Mouse (Mus musculus): ENCODE results near the gene Pgghg. TPM values are rescaled to one million over a fixed set of nuclear protein-coding genes. Genes with fewer than 3 reads are reported as not detected.
"Not testable (repeated sequence)": the region's sequence is repeated elsewhere in the genome, so short reads cannot be mapped to it uniquely, and the experiment has no call there.

The Pgghg gene
- total RNA-seq, 2 experiments from 2014 or later: 7.8 to 8.7 TPM

DNA sequence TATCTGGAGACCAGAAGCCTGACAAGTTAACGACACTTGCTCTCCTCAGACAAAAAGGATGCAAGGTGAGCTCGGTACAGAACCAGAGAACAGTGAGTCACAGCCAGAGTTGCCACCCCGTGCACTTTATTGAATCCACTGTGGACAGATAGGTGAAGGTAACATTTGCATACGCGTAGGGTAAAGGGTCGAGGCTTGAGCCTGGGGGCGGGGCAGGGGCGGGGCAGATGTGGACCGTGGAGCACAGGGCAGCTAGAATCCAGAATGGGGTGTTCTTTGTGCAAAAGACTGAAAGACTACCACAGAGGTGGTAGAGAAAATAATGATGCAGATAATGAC lies 13.5 kb downstream of the Pgghg start:
- ATAC-seq (ENCODE audit: poor library complexity, severe bottlenecking): 0 out of 2 replicates have a peak, but pooled peaks have one; percentile 9

DNA sequence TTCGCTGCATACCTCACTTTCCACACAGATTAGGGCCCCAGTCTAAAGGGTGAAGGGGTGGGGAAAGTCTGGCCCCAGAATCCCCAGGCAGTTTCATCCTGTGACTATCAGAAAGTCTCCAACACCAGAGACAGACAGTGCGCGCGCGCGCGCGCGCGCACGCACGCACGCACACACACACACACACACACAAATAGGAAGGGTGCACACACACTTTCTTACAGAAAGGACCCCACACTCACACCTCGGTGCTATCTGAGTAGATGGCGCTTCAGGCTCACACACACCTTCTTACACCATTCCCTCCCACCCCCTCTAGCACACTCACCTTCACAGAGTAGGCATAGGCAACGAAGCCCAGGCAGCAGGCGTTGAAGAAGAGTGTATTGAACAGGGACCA lies 14.2 kb downstream of the Pgghg start:
- 0 out of 2 replicates have a peak, but pooled peaks have one; percentile 7 for ATAC-seq (ENCODE audit: poor library complexity, severe bottlenecking)

GRCm38 (mm10) chr7:140955758-140956555 lies 14.8 kb downstream of the Pgghg start, which contains the start of the genes Gm45717 and Ifitm2:
Gene Gm45717, minus strand, starts transcription at chr7:140955937.
Gene Ifitm2, minus strand, starts transcription at chr7:140955987.
- ATAC-seq (ENCODE audit: poor library complexity, severe bottlenecking): peak; percentile 50

GRCm38 (mm10) chr7:140956556-140956869 lies 15.3 kb downstream of the Pgghg start:
- no peak for ATAC-seq (ENCODE audit: poor library complexity, severe bottlenecking)

- ATAC-seq (ENCODE audit: poor library complexity, severe bottlenecking): peak; percentile 50
Observed at GRCm38 (mm10) chr7:140959181-140959901, 18.1 kb downstream of the Pgghg start.

GRCm38 (mm10) chr7:140960026-140960425 lies 18.8 kb downstream of the Pgghg start:
- no peak for ATAC-seq (ENCODE audit: poor library complexity, severe bottlenecking)

DNA sequence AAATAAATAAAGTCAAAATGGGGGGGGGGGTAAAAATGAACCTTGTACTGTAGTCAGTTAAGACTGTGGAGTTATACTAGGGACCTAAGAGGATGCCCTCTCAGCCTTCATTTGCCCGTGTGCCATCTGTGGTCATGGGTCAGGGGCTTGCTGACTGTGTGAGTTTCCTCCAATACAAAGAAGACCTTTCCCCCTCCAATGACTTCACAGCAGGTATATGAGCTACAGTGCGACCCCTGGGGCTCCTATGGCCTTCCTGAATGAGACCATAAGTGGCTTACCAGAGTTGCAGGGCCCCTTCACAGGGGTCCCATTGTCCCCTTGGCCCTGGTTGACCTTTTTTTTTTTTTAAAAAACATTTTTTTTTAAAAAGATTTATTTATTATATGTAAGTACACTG lies 20.2 kb downstream of the Pgghg start:
- ATAC-seq (ENCODE audit: poor library complexity, severe bottlenecking): no peak

DNA sequence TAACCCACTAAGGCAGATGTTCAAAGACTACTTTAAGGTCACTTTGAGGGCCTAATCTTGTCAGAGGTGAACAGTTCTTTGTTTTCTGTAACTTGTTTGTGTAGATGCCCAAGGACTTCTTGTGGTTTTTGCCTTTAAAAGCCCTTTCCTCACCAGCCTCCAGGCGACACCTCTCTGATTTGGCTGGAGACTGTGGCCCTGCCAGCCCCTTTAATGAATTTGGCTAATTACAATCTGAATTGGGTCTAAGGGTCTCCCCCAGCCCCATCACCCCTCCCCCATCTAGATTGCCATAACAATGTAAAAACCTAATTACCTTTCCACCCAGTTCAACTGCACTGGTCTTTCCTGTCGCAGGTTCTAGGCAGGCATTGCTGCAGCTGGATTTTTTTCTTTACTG lies 21.5 kb downstream of the Pgghg start:
- no peak for ATAC-seq (ENCODE audit: poor library complexity, severe bottlenecking)

- no peak for ATAC-seq (ENCODE audit: poor library complexity, severe bottlenecking)
Observed at GRCm38 (mm10) chr7:140966921-140967320, 25.7 kb downstream of the Pgghg start, which contains the start of gene Ifitm1. Gene Ifitm1, plus strand, starts transcription at chr7:140967221.

DNA sequence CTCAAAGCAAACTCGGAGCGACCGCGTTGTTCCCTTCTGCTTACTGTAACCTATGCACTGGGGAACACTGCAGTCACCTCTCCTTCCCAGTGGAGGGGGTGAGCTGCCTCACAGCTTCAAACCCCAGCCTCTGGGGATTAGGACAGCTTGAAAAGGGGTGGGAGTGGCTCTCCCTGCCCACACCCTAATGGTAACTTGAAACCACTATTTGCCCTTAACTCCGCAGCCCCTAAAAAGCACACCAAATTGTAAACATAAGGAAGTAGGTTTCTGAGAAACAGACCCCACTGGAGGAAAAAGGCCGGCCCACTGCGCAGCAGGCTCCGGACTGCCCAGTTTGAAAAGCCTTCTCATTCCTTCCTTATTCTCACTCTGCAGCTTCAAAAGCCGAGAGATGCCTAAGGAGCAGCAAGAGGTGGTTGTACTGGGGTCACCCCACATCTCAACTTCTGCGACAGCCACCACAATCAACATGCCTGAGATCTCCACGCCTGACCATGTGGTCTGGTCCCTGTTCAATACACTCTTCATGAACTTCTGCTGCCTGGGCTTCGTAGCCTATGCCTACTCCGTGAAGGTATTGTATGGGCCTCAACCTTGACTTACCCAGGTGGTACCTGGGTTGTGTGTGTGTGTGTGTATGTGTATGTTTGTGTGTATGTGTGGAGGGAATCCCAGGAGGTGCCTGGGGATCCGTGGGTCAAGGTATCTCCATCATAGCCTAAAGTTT lies 26.8 kb downstream of the Pgghg start:
- ATAC-seq (ENCODE audit: poor library complexity, severe bottlenecking): peak; percentile 70

DNA sequence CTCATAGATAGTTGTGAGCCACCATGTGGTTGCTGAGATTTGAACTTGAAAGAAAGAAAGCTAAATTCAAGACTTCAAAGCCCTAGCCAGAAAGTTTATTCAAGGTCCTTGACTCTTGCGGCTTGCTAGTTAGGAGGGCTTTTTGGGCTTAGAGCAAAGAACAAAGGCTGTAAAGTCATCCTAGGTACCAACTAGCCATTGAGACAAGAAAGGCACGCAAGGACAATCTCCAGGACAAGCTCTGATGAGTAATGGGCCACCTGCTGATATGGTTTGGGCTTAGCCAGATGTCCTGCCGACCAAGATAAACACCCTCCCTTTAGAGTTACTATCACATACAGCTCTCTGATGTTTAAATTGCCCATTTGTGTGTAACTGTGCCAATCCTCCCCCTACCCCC lies 27.5 kb downstream of the Pgghg start:
- ATAC-seq (ENCODE audit: poor library complexity, severe bottlenecking): not testable (repeated sequence)

GRCm38 (mm10) chr7:140970931-140971330 lies 29.7 kb downstream of the Pgghg start:
- peak; percentile 9; the same call in 1 of the 2 replicates for ATAC-seq (ENCODE audit: poor library complexity, severe bottlenecking)

DNA sequence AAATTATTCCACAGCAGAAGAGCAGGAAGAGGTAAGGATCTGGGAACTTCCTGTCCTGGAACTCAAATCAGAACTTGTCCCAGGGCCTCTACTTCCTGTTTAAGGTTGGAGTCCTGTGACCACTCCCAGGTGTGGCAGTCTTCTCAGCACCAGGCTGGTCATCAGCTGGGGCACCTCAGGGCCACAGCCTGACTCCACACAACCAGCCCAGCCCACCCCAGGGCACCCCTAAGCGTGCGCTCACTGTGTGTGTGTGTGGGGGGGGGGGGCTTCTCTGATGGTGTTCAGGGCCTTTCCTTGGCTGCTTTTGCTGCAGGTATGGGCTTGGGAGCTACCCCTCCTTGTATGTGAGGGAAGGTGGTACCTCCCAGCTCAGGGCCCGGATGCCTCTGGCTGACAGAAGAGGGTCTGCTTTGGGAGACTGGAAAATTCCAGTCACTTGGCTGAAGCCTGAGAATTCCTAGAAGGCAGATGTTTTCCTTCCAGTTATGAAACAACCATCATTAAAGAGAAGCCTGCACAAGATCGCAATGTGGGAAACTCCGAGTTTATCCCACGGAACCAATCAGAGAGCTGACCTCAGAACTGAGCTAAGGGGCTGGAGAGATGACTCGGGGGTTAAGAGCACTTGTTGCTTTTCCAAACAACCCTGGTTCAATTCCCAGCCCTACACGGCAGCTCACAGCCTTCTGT lies 30.4 kb downstream of the Pgghg start:
- peak; percentile 41; the same call in 1 of the 2 replicates for ATAC-seq (ENCODE audit: poor library complexity, severe bottlenecking)

DNA sequence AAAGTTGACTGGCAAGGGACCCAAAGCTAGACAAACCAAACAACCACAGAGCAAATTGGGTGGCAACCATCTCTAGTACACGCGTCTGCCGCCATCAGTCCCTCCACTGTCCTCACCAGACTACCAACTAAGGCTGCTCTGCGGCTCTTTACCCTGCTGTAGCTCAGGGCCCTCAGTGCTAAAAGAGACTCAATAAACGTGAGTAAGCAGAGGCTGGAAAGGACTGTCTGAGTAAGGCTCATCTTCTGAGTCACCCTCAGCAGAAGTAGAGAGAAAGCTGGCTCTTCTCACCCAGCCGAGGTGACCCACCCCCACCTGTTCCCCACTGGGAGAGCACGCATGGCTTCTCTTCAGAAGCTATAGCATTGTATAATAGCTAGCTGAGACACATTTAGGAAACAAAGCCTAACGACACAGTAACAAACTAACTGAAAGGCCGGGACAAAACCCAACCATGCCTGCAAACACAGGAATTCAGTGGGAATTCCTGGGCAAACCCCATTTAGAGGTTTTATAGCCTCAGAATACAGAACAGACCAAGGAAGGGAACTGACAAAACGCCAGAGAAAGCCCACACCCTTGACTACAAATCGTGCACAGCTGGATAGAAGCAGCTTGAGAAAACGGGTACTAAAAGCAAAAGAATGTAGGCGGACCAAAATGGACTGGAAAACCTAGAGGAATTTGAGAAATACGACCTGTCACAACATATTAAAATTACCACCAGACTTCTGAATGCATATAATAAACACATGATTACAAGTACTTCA lies 32.4 kb downstream of the Pgghg start:
- no peak for ATAC-seq (ENCODE audit: poor library complexity, severe bottlenecking)

DNA sequence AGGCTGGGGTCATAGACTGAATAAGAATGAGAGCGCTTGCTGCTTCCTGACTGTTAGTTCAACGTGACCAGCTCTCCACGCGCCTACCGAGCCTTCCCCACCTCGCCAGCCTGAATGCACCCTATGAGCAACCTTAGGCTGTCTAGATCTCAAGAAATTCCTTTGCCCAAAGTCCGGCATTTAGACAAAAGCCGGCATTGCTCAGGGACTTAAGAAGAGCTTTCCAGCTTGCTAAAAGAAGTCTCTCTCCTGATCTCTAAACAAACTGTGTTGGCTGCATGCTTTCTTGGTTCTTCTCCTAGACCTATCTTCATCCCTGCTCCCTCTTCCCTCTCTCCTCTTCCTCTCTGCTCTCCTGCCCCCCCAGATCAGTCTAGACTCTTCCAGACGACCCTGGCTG lies 33.7 kb downstream of the Pgghg start:
- no peak for ATAC-seq (ENCODE audit: poor library complexity, severe bottlenecking)

DNA sequence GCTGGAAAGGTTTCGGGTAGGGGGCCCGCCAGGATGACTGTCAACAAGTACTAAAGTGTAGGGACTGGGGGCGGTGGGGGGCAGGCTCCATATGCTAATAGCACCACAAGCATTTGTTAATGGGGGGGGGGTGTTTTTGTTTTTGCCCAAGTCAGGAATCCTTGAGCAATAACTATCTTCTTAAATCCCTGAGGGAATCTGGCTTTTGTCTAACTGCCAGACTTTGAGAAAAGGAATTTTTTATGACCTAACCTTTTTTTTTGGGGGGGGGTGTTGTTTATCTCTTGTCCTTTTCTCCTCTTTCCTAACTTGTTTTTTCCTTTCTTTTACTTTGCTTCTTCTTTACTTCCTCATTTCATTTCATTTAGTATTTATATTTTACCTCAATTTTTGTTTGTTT lies 34.3 kb downstream of the Pgghg start:
- no peak for ATAC-seq (ENCODE audit: poor library complexity, severe bottlenecking)

DNA sequence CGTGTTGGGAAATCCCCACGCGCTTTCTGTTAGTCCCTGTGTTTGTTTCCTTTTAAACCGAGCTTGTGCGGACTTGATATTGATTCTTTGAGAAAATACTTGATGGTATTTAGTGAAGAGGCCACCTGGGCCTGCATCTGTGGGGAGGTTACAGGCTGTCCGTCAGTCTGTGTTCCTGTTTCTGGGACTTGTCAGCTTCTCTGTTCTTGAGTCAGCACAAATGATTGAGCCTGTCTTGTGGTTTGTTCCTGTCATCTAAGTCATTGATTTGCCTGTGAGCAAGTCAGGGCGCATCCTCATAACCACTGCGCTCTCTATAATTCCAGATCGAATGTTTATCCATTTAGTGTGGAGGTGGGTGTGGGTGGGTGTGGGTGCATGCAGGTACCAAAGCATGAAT lies 35.5 kb downstream of the Pgghg start:
- peak; percentile 78 for ATAC-seq (ENCODE audit: poor library complexity, severe bottlenecking)

DNA sequence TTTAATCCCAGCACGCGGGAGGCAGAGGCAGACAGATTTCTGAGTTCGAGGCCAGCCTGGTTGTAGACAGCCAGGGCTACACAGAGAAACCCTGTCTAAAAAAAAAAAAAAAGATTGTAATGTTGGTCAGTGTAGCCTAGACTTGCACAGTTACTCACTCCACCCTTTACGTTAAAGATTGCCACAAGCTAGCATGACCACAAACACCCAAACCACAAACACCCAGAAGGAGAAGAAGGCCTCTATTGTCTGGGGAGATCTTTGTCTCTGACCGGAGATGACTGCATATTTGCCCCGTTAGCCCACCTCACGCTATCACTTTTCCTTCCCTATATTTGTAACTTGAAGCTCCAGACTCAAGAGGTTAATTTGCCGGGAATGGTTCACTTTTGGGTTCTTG lies 40.5 kb downstream of the Pgghg start:
- peak; percentile 98 for ATAC-seq (ENCODE audit: poor library complexity, severe bottlenecking)

DNA sequence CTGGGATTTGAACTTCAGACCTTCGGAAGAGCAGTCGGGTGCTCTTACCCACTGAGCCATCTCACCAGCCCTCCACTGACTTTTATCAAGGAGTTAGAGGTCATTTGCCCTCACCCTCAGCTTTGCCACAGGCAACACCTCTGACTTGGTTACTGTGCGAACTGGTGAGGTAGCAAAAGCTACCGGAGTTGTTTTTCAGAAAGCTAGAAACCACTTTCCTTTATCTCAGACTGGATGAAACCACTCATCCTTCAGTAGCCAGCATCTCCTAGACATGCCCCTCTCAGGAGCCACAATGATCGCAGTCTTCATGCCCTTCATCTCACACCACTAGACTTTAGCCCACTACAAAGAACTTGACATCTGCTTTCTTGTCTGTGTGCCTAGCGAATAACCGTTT lies 41.8 kb downstream of the Pgghg start:
- ATAC-seq (ENCODE audit: poor library complexity, severe bottlenecking): no peak
